Mouse (Mus musculus) v-Abl transformed pro-B cells (cell line): ENCODE measurements around the gene Castor2.

Experiments used
- in situ Hi-C, 2 experiments: fragments of 400-800 bp; cut with MboI; formaldehyde crosslinking; loops; one replicate each; pipeline ENCODE4 v1.15.1; 2025; ENCODE audit not compliant: unreplicated experiment in 2 of 2

The Castor2 gene

DNA sequence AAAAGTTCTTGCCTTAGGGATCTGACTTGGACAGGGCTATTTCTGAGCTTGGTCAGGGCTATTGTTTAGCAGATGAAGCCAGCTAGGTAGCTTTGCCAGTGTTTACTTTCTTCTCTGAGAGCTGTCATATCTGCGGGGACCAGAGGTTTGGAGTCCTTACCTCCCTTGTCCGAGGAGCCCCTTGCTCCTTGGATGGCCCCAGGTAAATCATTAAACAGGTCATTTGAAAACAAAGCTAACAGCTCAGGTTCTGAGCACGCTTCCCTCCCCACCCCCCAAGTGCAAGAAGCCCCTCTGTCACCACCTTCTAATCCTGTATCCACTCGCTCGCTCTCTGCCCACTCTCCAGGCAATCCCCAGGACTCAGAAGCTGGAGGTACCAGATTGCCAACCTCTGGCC lies 1.8 kb downstream of the Castor2 start:
- in situ Hi-C loops = no loop called here

- in situ Hi-C loops = no loop called here
Measured at GRCm38 (mm10) chr5:134101883-134102282, 2.4 kb downstream of the Castor2 start.

DNA sequence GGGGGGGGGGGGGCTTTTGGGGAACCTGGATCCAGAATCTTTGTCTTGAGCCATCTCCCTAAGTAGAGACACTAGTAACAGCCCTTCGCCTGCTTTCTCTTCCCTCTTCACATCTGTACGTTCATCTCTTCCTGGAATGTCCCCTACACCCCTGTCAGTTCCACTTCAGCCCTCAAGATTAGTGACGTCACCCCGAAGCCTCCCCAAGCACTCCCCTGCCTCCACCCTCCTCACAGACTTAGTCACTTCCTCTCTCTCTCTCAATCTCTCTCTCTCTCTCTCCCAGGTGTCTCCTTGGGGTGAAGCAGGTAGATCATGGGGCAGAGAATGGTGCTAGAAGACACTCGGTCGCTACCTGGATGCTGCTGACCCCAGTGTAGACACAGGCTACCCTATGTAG lies 3.2 kb downstream of the Castor2 start:
- in situ Hi-C loops = no loop called here

GRCm38 (mm10) chr5:134105829-134106228 lies 6.3 kb downstream of the Castor2 start:
- in situ Hi-C loops = no loop called here

- in situ Hi-C loops = no loop called here
Measured at GRCm38 (mm10) chr5:134114981-134115380, 15.5 kb downstream of the Castor2 start.

DNA sequence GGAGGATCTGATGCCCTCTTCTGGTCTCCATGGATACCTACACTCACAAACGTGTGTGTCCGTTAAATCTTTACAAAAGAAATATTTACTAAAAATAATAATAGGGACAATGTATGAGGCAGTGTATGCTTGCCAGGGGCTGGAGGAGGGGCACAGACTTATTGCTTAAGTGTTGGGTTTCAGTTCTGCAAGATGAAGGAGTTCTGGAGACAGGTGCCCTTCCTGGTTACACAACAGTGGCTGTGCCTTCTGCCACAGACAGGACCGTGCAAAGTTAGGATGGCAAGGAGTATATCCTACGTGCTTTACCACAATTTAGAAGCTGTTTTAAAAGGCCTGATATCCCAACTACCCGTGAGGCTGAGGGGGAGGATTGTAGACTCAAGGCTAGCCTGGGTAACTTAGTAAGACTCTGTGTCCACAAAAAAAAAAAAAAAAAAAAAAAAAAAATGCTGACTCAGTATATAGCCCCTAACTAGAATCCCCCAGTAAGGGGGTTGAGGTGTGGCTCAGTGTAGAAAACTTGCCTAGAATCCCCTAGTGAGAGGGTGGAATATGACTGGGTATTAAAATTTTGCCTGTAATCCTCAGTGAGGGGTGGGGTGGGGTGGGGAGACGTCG lies 16.2 kb downstream of the Castor2 start:
- in situ Hi-C loops = no loop called here

- in situ Hi-C loops = no loop called here
Measured at GRCm38 (mm10) chr5:134118798-134119407, 19.4 kb downstream of the Castor2 start.

DNA sequence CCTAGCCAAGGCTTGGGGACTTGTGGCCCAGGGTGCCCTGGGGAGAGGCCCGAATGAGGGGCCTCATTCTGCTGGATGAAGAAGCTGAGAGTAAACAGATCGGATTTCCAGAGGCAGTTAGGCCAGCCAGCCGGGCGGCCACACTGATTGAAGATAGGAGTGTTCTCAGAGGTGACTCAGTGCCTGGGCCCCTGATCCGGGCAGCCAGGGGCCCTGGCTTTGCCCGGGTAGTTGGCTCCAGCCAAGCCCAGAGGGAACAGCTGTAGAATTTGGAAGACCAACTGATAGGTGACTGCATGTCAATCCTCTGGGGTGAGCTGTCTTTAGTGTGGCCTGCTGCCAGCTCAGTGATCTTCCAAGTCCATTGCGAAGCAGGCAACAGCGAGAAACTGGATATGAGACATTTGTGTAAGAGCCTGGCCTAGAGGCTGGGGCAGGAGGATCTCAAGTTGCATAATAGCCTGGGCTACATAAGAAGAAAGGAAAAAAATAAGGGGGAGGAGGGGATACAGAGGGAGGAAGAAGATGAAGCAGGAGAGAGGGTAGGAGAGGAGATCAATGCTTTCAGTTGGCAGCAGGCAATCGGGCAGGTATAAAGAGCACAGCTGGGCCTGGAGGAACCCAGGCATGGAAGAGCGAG lies 20.1 kb downstream of the Castor2 start:
- in situ Hi-C loops = no loop called here

- in situ Hi-C loops = no loop called here
Measured at GRCm38 (mm10) chr5:134120135-134120534, 20.6 kb downstream of the Castor2 start.

GRCm38 (mm10) chr5:134121138-134121892 lies 21.8 kb downstream of the Castor2 start:
- in situ Hi-C loops = no loop called here

DNA sequence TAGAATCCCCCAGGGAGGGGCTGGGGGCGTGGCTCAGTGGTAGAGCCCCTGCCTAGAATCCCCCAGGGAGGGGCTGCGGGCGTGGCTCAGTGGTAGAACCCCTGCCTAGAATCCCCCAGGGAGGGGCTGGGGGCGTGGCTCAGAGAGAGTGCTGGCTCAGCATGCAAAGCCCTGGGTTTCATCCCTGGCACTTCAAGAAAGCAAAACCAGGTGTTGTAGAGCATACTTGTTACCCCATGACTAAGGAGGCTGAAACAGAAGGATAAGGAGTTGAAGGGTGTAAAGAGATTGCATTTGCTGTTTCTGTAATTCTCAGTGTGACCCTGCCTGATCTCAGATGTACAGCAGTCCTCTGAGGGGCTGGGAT lies 22.4 kb downstream of the Castor2 start:
- in situ Hi-C loops = no loop called here

- in situ Hi-C loops = no loop called here
Measured at GRCm38 (mm10) chr5:134123846-134124245, 24.3 kb downstream of the Castor2 start.

- in situ Hi-C loops = no loop called here
Measured at GRCm38 (mm10) chr5:134126232-134126631, 26.7 kb downstream of the Castor2 start.

DNA sequence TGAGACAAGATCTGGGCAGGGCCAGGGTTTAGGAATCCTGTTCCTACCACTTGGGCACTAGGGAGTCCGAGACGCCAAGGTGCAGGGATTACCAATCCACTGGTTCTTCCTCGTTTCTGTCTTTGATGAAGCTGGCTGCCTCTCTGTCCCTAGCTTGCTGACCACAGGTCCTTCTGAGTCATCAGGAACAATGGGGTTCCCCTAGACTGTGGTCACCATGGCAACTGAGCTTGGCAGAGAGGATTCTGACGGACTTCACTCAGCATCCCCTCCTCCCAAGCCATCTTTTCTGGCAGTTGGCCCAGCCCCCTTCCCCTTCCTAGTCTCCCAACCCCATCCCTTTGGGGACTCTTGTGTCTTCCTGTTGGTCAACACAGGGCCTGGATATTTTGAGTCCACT lies 32.1 kb downstream of the Castor2 start:
- in situ Hi-C loops = no loop called here

GRCm38 (mm10) chr5:134136022-134136421 lies 36.5 kb downstream of the Castor2 start:
- in situ Hi-C loops = no loop called here

- in situ Hi-C loops = no loop called here
Measured at GRCm38 (mm10) chr5:134137933-134138332, 38.4 kb downstream of the Castor2 start.

DNA sequence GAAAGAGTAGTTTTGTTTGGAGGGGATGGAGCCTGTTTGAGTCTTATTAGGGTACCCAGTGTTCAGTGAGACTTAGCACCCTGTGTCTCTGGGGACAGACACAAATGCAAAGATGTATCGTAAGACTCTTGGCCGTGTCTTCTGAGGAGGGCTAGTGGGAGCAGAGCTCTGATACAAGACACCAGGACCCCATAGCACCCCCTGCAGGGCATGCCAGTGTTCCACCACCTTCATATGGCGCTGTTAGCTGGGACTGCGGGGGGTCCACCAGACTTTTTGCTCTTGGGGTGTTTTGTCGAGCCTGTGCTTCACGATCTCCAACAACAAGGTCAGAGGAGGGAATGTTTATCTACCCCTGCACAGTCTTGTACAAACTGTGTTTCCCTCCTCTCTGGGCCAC lies 39.9 kb downstream of the Castor2 start:
- in situ Hi-C loops = no loop called here

DNA sequence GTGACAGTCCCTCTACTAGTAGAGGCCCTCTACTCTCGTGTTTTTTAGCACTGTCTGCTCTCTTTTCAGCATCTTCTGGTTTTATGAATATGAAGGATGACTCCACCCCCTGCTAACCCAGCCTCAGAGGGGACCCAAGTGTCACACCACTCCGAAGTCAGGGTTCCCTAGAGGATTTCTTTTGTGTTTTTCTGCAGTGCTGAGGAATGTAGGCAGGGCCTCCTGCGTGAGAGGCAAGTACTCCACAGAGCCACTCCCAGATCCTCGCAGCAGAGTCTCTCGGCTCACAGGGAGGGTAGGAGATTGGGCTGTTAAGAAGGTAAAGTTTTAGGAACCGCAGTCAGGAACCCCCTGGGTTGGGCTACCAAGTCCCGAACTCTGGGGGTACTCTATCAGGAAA lies 41.7 kb downstream of the Castor2 start:
- in situ Hi-C loops = no loop called here

DNA sequence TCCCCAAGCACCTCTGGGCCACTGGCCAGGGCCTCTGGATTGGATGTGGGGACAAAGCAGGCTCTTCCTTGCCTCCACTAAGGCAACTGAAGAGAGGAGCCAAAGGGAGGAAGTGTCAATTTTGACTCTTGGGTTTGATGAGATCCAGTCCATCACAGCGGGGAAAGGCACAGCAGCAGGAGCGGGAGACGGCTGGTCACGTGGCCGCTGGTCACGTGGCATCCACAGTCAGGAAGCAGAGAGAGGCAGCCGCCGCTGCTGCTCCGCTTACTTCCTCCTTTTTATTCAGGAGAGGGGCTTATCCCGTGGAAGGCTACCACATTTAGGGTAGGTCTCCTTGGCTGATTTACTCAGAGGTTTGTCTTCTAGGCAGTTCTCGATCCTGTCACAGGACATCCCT lies 42.9 kb downstream of the Castor2 start:
- in situ Hi-C loops = no loop called here

DNA sequence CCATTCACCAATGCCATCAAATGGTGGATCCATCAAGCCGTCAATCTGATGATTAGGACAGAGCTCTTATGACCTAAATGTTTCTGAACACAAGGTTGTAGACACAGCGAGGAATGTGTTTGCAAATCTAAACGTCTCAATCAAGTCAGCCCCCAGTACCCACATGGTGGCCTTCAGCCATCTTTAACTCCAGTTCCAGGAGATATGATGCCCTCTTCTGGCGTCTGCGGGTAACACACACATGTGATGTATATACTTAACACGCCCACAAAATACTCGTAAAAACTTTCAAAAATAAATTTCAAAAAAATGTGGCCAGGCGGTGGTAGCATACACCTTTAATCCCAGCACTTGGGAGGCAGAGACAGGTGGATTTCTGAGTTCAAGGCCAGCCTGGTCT lies 45.5 kb downstream of the Castor2 start:
- in situ Hi-C loops = no loop called here

- in situ Hi-C loops = no loop called here
Measured at GRCm38 (mm10) chr5:134147194-134147753, 47.8 kb downstream of the Castor2 start.
